Mouse (Mus musculus) embryonic facial prominence, embryonic 15.5 days (tissue): ENCODE measurements at regions not wholly inside any gene's neighbourhood (a gene's known extent, or its start where the extent isn't known, plus 50 kb on each side); places are given as distances from the start of the nearest gene placed in this dataset.

ENCODE experiments used
- ATAC-seq: fragments of 200-750 bp; cut with Nextera tagmentation; 2 replicates; pipeline ENCODE4 v1.8.0; 2017; ENCODE audit warnings: low read depth, moderate TSS enrichment; ENCODE audit not compliant: insufficient number of reproducible peaks, low FRiP score, low TSS enrichment
- H3K27ac ChIP-seq: fragments of 300-500 bp; sonication (generic); replicated peaks from 2 replicates; pipeline ENCODE4 v1.5.1; 2015; ENCODE audit warnings: mild to moderate bottlenecking, inconsistent platforms
- H3K27me3 ChIP-seq: fragments of 300-500 bp; sonication (generic); 2 replicates; pipeline ENCODE4 v1.6.1; 2015; ENCODE audit warnings: inconsistent platforms
- H3K36me3 ChIP-seq: fragments of 300-500 bp; sonication (generic); 2 replicates; pipeline ENCODE4 v1.6.1; 2015; ENCODE audit warnings: mild to moderate bottlenecking, inconsistent platforms
- H3K4me1 ChIP-seq: fragments of 300-500 bp; sonication (generic); 2 replicates; pipeline ENCODE4 v1.6.1; 2015; ENCODE audit warnings: inconsistent platforms
- H3K4me2 ChIP-seq: fragments of 300-500 bp; sonication (generic); replicated peaks from 2 replicates; pipeline ENCODE4 v1.6.1; 2015; ENCODE audit warnings: mild to moderate bottlenecking, inconsistent platforms
- H3K4me3 ChIP-seq: fragments of 300-500 bp; sonication (generic); replicated peaks from 2 replicates; pipeline ENCODE4 v1.5.1; 2015; ENCODE audit warnings: mild to moderate bottlenecking, inconsistent platforms
- H3K9ac ChIP-seq: fragments of 300-500 bp; sonication (generic); 2 replicates; pipeline ENCODE4 v1.6.1; 2015; ENCODE audit warnings: inconsistent platforms
- H3K9me3 ChIP-seq: fragments of 300-500 bp; sonication (generic); replicated peaks from 2 replicates; pipeline ENCODE4 v1.6.1; 2016; ENCODE audit warnings: inconsistent platforms
- whole genome bisulfite sequencing: fragments of 180-500 bp; shearing (Covaris S2); methylation state at CpG from one replicate; pipeline ENCODE4 v1.1.7; 2015; 5-methylcytosine and 5-hydroxymethylcytosine counted together

DNA sequence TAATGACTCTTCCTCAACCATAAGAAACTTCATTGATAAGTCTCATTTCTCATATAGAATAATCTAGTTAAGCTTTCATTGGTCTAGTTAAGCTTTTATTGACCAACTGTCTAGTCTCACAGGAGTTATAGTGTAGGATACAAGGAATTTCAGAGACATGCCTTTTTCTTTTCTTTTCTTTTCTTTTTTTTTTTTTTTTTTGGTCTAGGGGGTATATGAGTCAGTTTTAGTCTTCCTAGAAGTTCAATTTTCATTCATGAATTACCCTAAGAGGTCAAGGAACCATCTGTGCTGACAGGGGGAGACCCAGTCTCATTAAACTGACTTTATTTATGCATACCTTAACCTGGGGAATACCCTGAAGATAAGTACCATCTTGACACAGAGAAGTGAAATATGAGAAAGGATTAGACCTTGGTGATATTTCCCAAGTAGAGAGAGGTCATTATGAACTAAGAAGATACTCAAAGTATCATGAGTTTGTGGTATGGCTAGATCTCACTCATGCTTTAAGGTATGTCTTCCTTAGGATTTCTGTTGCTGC, 413.4 kb upstream of the Nrp1 start:
- H3K27me3 ChIP-seq: no peaks in the 10 kb centered on the region
- no peak overlapping the region for H3K4me2 ChIP-seq
- ATAC-seq: no peak
- no peak overlapping the region for H3K9ac ChIP-seq
- H3K36me3 ChIP-seq: no peaks in the 10 kb centered on the region
- H3K4me3 ChIP-seq: no peak overlapping the region
- H3K9me3 ChIP-seq: no peaks in the 10 kb centered on the region
- no peak overlapping the region for H3K27ac ChIP-seq
- no peaks in the 10 kb centered on the region for H3K4me1 ChIP-seq

DNA sequence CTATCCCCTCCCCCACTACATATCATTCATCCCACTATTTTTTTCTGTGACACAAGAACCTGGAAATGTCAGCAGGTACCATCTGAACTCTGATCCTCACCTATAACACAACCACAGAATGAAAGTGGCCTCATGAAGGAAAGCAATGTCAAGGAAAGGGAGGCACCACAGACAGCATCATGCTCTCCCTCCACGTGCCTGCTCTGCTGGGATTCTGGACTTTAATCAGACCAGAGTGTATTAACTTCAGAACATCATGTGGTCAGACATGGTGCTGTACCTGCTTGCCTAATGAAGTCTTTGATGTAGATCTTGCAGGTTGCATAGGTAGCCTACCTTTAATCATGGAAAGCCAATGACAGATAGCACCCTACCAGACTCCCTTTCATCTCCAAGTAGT, 400.8 kb upstream of the Nrp1 start:
- ATAC-seq: no peak
- no peaks in the 10 kb centered on the region for H3K27me3 ChIP-seq
- no peak overlapping the region for H3K9ac ChIP-seq
- H3K9me3 ChIP-seq: no peaks in the 10 kb centered on the region
- no peaks in the 10 kb centered on the region for H3K36me3 ChIP-seq
- 59% methylated on average over 1 of the region's 1 CpGs for WGBS
- H3K4me1 ChIP-seq: no peaks in the 10 kb centered on the region
- H3K27ac ChIP-seq: no peak overlapping the region
- no peak overlapping the region for H3K4me3 ChIP-seq
- no peak overlapping the region for H3K4me2 ChIP-seq

DNA sequence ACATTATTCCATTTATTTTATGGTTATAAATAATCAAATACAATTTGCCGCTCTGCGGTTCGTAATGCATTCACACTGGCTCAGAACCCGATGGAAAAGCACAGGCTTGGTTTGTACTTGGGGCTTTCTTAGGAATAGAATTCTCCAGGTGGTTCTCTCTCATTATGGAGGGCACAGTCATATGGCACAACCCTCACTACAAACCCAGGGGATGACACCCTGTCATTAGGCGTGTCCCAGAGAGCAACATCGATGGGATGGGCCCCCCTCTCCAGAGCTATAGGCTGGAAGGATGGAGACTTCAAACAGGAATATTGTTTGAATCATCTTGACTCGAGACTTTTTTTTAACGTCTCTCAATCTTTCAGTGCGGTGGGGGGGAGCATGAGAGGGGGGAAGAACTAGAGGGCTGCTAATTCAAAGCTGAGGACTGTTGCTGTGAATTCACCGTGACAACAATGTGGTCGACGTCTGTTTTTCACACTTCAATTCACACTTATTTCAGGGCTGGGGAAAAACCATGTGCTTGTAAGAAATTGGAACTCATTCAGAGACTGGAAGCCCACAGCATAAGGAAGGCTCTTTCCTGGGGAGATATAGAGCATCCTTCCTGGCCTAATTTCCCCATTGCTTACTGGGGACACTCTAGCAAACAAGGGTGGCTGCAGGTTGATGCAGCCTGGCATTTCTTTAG, 399.9 kb upstream of the Nrp1 start:
- 60% methylated on average over 12 of the region's 12 CpGs for WGBS
- no peaks in the 10 kb centered on the region for H3K4me1 ChIP-seq

DNA sequence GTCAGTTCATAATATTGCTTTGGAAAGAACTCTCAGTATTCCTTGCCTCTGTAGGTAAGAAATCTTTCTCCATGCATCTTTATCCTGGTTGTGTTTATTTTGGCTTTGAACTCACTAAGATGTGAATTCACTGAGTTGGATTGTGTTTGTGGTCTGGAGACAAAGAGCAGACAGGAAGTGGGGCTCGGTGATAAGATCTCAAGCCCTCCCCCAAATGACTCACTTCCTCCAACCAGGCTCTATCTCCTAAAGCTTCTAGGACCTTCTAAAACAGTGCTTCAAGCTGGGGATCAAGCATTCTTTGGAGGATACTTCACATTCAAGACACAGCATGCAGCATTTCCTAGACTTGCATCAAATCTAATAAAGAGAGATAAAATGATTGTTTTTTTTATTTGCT, 395.5 kb upstream of the Nrp1 start:
- no peak overlapping the region for H3K4me3 ChIP-seq
- no peaks in the 10 kb centered on the region for H3K27me3 ChIP-seq
- H3K36me3 ChIP-seq: no peaks in the 10 kb centered on the region
- no peaks in the 10 kb centered on the region for H3K4me1 ChIP-seq
- H3K27ac ChIP-seq: no peak overlapping the region
- no peak overlapping the region for H3K9ac ChIP-seq
- 85% methylated on average over 1 of the region's 1 CpGs for WGBS
- ATAC-seq: no peak
- H3K4me2 ChIP-seq: no peak overlapping the region
- H3K9me3 ChIP-seq: no peaks in the 10 kb centered on the region

More for the DNA sequence above, 399.9 kb upstream of the Nrp1 start:
- Histone ChIP-seq H3K4me2 (no peak overlapping the region), H3K4me3 (no peak overlapping the region), H3K36me3 (no peaks in the 10 kb centered on the region), H3K9ac (no peak overlapping the region), H3K27me3 (no peaks in the 10 kb centered on the region), H3K27ac (no peak overlapping the region), H3K9me3 (no peaks in the 10 kb centered on the region)
- no peak for ATAC-seq

DNA sequence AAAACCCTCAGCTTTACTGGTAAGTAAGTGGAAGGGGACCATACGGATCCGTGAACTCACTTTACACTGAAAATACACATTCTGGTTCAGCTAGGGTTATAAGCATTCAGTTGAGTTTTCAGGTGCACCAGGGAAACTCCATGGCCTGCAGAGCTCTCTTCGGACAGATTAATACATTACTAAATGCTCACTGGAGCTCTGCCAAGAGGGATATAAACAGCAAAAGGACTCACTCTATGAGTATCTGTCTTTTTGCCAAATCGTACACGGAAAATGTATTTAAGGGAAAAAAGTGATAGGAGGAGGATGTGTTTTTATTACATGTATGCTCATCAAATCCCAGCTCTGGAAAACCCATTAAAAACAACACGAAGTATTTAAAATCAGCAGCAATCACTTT, 394.8 kb upstream of the Nrp1 start:
- H3K27me3 ChIP-seq: no peaks in the 10 kb centered on the region
- H3K9ac ChIP-seq: no peak overlapping the region
- no peak overlapping the region for H3K4me2 ChIP-seq
- H3K9me3 ChIP-seq: no peaks in the 10 kb centered on the region
- no peaks in the 10 kb centered on the region for H3K4me1 ChIP-seq
- no peak overlapping the region for H3K4me3 ChIP-seq
- no peak overlapping the region for H3K27ac ChIP-seq
- H3K36me3 ChIP-seq: no peaks in the 10 kb centered on the region
- no peak for ATAC-seq
- WGBS: 71% methylated on average over 6 of the region's 6 CpGs

DNA sequence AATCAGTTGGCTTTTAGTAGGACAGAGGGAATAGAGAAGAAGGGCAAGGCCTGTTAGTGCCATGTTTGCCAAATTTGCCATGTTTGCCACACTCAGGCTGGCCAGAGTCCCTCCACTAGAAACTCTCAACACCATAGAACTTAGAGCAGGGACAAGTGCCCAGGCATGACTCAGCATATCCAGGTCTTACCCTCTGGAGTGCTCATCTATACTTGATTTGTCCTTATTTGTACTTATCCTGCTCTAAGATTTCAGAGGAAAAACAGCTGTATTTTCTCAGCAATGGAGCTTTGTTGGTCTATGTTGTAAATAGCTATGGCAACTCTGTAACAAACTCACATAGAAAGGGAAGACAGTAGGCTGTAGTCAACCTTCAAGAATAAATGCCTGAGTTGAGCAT, 393.6 kb upstream of the Nrp1 start:
- Histone ChIP-seq H3K9ac (no peak overlapping the region), H3K4me2 (no peak overlapping the region), H3K4me1 (no peaks in the 10 kb centered on the region), H3K36me3 (no peaks in the 10 kb centered on the region), H3K27ac (no peak overlapping the region), H3K9me3 (no peaks in the 10 kb centered on the region), H3K27me3 (no peaks in the 10 kb centered on the region), H3K4me3 (no peak overlapping the region)
- ATAC-seq: no peak

DNA sequence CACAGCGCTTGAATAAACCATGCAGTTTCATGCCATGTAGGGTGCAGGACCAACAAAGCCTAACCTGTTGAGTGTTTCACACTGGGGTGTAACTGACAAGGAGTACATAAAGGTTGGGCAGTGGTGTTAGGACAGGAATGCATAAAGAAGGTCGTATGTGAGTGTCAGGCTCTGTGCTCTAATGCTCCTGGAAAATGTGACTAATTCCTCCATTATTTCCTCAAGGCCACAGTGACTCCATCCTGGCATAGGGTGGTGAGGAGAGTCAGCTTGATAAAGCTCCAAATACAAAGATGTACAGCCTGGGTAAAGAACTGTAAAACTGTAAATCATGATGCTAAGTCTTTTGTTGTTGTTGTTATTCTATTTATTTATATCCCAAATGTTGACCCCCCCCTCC, 393.1 kb upstream of the Nrp1 start:
- Histone ChIP-seq H3K9me3 (no peaks in the 10 kb centered on the region), H3K4me3 (no peak overlapping the region), H3K4me1 (no peaks in the 10 kb centered on the region), H3K4me2 (no peak overlapping the region), H3K9ac (no peak overlapping the region), H3K27me3 (no peaks in the 10 kb centered on the region), H3K27ac (no peak overlapping the region), H3K36me3 (no peaks in the 10 kb centered on the region)
- 74% methylated on average over 2 of the region's 2 CpGs for WGBS
- ATAC-seq: no peak

DNA sequence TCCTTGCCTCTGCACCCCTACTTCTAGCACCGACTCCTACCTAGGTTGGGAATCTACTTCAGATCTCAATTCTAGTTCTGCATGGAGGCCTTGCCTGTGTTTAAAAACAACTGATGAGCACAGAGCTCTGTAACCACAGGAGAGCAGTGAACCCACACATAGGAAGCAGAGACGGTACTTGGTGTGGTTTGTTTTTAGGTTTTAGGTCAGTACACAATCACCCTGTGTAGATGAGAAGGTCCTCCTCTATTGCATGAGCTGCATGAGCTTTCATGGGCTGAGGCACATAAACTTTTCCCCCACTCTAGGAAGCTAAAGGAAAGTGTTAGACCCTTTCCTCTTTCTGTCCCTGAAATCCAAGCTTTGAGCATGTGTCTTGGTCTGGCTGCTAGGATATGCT, 390.4 kb upstream of the Nrp1 start:
- Histone ChIP-seq H3K9ac (no peak overlapping the region), H3K36me3 (no peaks in the 10 kb centered on the region), H3K9me3 (no peaks in the 10 kb centered on the region), H3K27ac (no peak overlapping the region), H3K4me3 (no peak overlapping the region), H3K27me3 (no peaks in the 10 kb centered on the region), H3K4me2 (no peak overlapping the region), H3K4me1 (no peaks in the 10 kb centered on the region)
- no peak for ATAC-seq
- WGBS: 91% methylated on average over 2 of the region's 2 CpGs

DNA sequence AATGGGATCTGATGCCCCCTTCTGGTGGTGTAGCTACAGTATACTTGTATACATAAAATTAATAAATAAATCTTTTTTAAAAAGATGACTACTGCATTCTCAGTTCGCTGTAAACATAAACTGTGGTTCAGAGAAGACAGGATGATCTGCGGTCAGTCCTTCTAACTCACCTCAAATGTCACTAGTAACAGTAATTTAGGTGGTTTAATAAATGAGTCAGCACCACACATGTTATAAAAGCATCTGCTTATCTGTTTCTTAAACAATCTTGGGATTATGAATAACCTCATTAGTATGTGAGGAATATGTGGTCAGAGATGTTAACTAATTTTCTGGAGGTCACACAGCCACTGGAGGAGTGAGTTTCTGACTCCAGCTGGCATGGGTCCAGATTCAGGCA, 385.2 kb upstream of the Nrp1 start:
- H3K27me3 ChIP-seq: no peaks in the 10 kb centered on the region
- H3K27ac ChIP-seq: no peak overlapping the region
- no peaks in the 10 kb centered on the region for H3K36me3 ChIP-seq
- no peak overlapping the region for H3K4me2 ChIP-seq
- no peaks in the 10 kb centered on the region for H3K4me1 ChIP-seq
- no peak for ATAC-seq
- no peak overlapping the region for H3K4me3 ChIP-seq
- no peaks in the 10 kb centered on the region for H3K9me3 ChIP-seq
- H3K9ac ChIP-seq: no peak overlapping the region
- 91% methylated on average over 2 of the region's 2 CpGs for WGBS

DNA sequence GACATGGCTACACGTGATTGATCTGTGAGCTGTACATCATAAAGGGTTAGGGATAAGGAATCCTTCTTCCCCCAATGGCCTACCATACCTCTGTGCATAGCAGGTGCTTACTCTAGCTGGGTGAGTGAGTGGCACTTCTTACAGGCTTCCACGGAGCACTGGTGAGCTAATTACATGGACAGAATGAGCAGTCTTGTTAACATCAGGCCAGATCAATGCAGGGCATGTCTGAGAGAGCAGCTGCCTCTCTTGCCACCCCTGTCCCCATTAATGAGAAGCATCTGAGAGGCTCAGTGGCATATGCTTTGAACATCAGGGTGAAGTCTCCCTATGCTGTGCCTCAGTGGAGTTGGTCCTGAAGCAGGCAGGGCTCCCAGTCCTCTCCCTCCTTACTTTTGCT, 380.7 kb upstream of the Nrp1 start:
- 34% methylated on average over 2 of the region's 2 CpGs for WGBS

DNA sequence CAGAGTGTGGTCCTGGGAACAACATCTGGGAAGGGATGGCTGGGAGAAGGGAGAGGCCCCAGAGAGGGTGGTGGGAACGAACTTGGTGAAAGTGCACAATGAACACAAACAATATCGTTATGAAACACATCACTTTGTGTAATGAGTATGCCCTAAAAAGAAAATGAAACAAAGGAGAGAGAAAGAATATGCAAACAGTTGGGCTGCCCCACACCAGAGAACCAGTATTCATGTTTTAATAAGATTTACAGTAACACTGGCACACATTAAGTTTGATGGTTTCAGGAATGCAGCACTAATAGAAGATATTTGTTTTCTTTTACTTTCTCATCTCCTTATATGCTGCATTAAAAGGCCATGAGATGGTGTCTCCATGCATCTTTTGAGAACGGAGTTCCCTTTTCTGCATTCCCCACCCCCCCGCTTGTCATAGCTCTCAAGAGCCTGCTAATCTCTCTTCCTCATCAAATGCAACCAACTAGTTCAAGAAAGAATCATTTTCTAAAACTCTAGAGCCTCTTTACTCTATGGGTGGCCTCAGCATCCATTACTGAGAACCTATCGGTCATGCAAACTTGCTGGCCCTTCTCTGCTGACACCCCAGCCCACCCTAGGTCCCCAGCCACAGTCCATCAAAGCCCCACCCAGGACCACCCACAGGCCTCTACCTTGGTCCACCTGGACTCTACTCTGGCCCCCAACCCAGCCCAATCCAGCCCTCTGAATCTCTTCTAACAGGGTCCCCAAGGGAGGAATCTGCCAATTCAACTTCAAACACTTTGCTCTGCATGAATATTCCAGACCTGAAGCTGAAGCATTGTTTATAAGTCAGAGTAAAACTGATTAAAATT, 379.0 kb upstream of the Nrp1 start:
- Histone ChIP-seq H3K9ac (no peak overlapping the region), H3K4me2 (no peak overlapping the region), H3K4me1 (no peaks in the 10 kb centered on the region), H3K9me3 (no peaks in the 10 kb centered on the region), H3K36me3 (no peaks in the 10 kb centered on the region), H3K27me3 (no peaks in the 10 kb centered on the region), H3K27ac (no peak overlapping the region), H3K4me3 (no peak overlapping the region)
- WGBS: 61% methylated on average over 5 of the region's 5 CpGs
- ATAC-seq: no peak

More for the DNA sequence above, 380.7 kb upstream of the Nrp1 start:
- no peaks in the 10 kb centered on the region for H3K36me3 ChIP-seq
- no peak overlapping the region for H3K27ac ChIP-seq
- H3K9me3 ChIP-seq: no peaks in the 10 kb centered on the region
- ATAC-seq: no peak
- no peaks in the 10 kb centered on the region for H3K27me3 ChIP-seq
- no peak overlapping the region for H3K4me3 ChIP-seq
- H3K4me1 ChIP-seq: no peaks in the 10 kb centered on the region
- no peak overlapping the region for H3K4me2 ChIP-seq
- no peak overlapping the region for H3K9ac ChIP-seq

DNA sequence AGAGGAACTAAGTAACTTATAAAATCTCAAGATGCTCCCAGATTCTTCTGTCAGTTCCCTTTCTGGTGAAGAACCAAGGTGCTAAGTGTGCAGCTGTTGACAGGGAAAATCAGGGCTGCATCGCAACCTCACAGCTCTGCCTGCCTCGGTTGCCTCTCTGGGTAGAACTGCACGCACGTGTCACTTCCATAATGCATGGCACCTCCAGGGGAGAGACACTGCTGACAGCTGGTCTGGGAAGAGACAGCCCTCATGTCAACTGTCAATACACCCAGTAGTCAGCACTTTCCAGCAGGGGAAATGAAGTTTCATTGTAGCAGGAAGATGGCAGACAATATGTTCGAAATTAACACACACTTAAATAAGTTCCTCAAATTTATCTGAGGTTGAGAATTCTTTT, 376.2 kb upstream of the Nrp1 start:
- Histone ChIP-seq H3K36me3 (no peaks in the 10 kb centered on the region), H3K27me3 (no peaks in the 10 kb centered on the region), H3K4me1 (no peaks in the 10 kb centered on the region), H3K9me3 (no peaks in the 10 kb centered on the region), H3K4me2 (no peak overlapping the region), H3K27ac (no peak overlapping the region), H3K4me3 (no peak overlapping the region), H3K9ac (no peak overlapping the region)
- ATAC-seq: no peak
- WGBS: 71% methylated on average over 5 of the region's 5 CpGs
